Mouse (Mus musculus) left cerebral cortex, adult 9 months (tissue): ENCODE data around the gene Cbx8.
A peak's percentile ranks its signal among the peaks of the same experiment; 100 is the strongest.

Source experiments
- DNase-seq, 2 experiments: peaks; one replicate each; pipeline ENCODE4 v3.0.0; 2022; ENCODE audit warnings: low spot score in 2 of 2

Cbx8 gene

DNA sequence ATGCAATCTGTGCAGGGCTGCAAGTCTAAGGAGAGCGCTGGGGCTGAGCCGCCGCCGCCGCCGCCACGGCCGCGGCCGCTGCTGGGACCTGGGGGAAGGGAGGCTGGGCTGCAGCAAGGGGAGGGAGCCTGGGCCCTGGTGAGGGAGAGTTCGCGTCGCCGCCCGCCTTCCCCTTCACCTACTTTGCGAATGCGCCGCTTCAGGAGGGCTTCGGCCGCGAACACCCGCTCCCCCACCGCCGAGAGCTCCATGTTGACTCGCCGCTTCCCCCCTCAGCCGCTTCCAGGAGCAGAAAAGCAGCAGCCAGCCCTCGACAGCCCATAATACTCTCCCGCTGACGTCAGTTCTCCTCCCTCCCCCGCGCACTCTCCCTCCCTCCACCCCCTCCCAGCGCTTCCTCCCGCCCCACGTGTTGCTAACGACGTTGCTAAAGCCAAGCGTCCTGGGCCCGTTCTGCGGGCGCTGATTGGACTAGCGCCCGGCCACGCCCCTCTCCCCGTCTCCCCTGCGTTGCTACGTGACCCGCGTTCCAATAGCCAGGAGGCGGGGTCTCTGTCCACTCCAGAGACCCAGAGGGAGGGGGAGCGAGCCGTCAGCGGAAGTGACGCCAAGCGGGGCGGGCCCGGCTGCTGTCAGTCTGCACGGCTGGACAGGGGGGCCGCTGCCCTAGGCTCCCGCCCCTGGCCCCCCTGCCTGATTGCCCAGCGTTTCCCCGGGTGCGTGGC lies at the start of gene Cbx8:
TSS of gene Cbx8 (minus strand) at position 370 of the 725 bp plus-strand sequence.
- peak; percentile 97 to 99 for DNase-seq

DNA sequence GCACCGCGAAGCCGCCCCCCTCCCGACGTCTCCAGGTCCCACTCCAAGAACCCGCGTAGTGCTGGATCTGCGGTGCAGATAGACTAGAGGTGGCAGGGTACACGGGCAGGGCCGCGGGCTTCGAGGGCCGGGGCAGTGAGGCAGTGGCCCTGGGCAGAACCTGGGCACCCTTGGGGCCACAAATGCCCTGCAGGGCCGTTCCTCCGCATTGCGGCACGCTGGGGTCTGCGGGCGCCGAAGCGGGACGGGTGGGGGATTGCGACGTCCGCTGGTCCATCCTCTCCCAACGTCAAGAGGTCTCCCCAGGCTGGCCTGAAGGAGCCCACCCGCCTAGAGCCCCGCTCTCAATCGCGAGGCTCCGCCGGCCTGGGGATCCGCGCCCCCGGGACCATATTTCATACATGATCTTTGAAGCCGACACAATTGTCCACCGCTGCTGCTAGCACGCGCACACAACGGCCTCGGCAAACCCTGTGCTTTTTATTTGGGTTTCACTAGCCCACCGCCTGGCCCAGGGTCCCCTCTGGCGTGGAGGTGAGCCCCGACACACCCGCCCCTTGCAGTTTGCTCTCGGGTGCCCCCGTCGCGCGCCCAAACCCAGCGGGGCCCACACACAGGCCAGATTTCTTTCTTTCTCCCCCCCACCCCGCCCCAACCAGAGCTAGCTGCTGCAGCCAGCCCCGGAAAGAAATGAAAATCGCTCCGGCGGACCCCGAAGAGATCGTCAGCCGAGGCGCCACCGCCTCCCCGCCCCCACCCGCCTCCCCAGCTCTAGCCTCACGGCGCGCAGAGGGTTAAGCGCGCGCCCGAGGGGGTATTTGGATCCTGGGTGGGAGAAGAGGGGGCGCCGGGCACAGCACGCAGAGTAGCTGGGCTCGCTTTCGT lies 49.5 kb upstream of the Cbx8 start:
- DNase-seq = peak in 1 of 2 experiments; percentile 5

DNA sequence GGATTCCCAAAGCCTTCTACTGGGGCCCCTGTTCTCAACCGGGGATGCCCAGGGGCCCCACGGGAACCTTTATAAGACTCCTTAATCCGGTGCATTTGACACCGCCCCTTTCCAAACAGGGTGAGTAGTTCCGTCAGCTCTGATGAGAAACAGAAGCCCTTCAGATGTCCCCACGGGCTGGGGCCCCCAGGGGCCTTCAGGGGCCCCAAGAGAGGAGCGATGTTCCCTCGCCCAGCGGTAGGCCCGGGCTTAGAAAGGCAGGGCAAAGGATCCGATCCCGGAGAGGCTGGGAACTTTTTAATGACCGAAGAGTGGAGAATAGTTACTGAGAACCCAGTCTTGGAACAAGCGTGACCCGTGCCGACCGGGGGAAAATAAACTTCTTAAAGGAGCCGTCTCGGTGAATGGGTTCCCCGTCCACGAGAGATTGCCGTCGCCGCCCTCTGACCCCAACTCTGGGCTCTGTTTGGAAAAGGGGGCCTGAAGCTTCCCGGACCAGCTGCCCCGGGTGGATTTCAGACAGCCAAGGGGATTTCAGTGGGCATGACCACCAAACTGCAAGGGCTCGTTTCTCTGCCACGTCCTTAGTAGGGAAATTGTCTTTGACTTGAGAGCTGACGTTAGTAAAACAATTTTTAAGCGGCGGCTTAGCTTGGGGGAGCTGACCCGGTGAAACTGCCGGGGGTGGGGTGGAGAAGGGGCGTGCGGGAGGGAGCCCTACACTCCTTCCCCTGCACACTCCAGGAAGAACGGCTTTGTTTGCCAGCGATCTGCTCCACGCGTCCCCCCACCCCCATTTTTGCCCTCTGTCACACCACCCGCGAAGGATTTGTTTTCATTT lies 48.7 kb upstream of the Cbx8 start:
- no peak for DNase-seq

- DNase-seq = no peak
These were observed 47.8 kb upstream of the Cbx8 start for GRCm38 (mm10) chr11:119088391-119089234.

GRCm38 (mm10) chr11:119087301-119088082 lies 46.7 kb upstream of the Cbx8 start:
- peak in 1 of 2 experiments; percentile 7 for DNase-seq

GRCm38 (mm10) chr11:119086144-119086971 lies 45.6 kb upstream of the Cbx8 start, which contains the start of gene Cbx4:
Cbx4 (minus strand) TSS chr11:119086221.
- peak; percentile 65 to 81 for DNase-seq

DNA sequence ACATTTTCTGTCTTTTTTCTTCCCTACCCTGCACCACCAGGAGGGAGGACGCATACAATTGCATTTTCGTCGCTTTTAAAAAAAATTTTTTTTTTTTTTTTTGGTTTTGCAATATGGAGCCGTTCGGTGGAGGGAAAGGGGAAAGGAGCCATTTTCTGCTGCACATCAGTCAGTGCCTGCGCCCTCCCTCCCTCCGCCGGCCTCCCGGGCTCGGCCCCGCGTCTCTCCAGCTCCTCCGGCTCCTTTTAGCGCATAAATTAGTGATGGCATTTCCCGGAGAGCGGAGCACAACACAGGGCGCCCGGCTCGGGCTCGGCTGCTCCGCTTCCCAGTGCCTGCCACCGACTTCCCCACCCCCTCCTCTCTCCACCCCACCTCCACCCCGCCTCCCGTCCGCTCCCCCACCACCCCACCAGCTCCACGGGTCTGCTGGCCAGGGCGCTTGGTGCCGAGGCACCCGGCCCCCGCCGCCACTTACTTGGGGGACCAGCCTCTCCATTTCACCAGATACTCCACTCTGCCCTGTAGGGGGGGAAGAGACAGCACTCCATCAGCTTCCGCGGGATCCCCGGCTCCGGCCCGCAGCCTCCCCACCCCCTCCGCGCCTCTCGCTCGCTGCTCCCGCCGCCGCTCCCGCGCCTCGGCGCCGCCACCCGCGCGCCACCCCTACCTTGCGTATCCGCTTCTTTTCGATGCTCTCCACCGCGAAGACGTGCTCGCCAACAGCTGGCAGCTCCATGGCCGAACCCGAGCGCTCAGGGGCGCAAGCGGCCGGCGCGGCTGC lies 44.7 kb upstream of the Cbx8 start:
- peak in 1 of 2 experiments; percentile 76 for DNase-seq

DNA sequence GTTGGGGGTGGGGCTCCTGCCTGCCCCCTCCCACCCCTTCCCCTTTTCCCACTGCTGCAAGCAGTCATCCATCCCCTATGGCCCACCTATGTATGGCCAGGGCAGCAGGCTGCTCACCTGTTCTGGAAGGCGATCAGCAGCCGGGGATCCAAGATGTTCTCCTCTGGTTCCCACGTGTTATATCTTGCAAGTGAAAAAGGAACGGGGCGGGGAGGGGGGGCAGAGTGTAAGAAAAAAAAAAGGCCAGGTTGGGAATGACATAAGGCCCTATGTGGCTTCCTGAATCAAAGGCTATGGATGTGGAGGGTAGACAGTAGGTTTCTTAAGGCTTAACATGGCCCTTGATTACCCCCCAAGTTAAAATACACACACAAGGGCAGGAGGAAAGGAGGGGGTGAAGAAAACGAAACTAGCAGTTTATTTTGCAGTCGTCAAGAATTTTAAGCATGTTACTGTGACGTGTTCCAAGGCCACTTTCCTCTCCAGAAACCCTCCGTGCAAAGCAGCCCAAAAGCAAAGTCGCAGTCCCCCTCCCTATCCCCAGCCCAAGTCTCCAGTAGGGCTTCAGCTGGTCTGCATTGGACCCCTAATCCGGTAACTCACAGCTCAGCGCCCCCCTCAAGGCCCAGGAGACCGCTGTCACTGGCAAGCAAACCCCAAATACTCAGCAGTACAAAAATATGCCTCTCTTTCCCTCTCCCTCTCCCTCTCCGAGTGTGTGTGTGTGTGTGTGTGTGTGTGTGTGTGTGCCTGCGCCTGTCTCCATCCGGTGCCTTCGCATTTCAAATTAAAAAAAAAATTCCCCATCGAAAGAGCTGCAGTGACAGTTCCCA lies 43.9 kb upstream of the Cbx8 start:
- DNase-seq = peak in 1 of 2 experiments; percentile 51

- peak in 1 of 2 experiments; percentile 48 for DNase-seq
These were observed 43.1 kb upstream of the Cbx8 start for GRCm38 (mm10) chr11:119083724-119084445.

DNA sequence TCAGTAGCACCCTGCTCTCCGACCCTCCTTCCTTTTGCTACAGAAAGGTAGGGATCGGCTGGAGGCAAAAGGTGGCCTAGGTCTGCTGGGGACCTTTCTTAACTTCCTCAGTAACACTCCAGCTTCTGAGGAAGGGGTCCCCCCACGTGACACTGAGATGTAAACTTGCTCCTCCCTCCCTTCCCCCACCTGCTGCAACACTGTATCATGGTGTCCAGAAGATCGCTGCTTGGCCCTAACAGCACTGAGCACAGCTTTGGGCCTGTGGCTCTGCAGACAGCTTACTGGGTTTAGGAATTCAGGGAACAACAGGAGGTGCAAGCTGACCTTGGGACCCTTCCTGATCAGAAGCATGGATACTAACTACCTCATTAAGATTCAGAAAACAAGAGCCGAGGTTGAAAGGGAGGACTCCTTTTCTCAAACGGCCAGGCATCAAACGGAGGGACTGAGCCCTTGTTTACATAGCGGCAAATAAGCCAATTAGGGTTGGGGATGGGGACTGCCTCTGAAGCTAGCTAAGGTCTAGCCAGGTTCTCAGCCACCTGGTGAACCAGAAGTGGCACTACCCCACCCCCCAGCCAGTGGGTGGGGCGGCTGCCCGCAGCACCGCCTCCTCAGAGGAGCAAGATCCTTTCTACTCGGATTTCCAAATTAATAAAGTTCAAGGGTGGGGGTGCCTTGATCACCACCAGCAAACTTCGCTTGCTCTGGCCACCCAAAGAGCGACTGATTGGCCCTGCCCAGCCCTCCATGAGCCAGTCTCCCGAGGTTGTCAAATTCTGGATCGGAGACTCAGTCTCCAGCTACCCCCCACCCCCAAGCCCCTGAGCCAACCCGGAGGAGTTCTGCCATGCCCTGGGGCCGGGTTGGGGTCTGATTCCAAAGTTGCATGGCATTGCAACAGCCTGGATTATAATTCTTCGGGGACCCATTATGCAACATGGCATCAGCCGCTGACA lies 42.1 kb upstream of the Cbx8 start:
- DNase-seq = no peak

GRCm38 (mm10) chr11:119081839-119082637 lies 41.3 kb upstream of the Cbx8 start:
- DNase-seq = peak in 1 of 2 experiments; percentile 25

DNA sequence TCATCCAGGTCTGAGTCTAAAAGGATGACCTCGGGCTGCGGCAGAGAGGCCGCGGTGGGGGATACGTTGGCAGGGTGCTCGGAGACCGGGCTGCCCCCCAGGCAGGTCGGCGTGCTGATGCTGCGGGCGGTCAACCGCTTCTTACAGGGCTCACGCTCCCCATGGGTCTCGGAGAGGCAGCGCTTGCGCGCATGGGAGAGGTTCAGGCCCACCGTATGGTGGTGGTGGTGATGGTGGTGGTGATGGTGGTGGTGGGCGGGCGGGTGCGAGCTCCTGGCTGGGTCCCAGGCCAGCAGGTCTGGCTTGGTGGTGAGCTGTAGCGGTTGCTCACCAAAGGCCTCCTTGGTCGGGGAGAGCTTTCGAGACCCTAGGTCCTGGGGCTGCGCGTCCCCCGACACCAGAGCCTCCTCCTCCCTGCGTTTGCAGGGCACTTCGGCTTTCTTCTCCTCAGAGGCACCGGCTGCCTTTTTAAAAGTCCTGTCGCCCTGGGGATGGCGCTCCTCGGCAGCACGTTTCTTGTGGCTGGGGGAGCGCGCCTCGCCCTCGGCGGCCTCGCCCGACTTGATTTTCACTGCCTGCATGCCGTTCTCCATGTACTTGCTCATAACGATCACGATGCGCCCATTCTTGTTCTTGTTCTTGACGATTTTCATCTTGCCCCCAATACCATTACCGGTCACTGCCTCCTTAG lies 40.5 kb upstream of the Cbx8 start:
- DNase-seq = no peak

DNA sequence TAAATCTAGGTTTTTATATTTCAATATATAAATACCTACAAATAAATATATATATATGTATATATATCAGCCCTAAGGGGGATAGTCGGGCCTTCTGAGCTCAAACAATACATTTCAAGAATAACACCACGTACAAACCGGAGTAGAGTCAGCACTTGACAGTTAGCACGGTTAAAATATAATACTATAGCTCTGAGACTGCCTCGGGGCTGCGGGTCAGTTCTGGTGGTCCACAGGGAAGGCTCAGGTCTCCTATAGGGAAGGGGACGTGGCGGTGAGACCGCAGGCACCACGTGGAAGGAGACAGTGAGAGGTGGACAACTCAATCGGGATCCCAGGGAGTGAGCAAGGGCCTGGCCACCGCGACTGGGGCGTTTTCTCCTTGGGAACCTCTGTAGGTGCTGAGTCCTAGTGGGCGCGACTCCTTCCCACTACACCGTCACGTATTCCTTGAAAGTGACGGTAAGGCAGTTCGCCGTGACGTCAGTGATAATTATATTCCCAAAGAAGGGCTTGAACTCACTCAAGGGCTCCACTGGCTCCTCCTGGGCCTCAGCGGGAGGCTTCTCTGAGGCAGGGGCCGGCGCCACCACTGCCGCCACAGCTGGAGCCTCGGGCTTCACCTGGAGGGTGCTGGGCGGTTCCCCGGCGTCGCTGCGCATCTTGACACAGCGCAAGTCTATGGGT lies 39.8 kb upstream of the Cbx8 start:
- DNase-seq = no peak

- DNase-seq = no peak
These were observed 38.7 kb upstream of the Cbx8 start for GRCm38 (mm10) chr11:119079445-119079837.
